Comparison of ENCODE assay signal across 19 mouse cellular contexts in the genomic region with DNA sequence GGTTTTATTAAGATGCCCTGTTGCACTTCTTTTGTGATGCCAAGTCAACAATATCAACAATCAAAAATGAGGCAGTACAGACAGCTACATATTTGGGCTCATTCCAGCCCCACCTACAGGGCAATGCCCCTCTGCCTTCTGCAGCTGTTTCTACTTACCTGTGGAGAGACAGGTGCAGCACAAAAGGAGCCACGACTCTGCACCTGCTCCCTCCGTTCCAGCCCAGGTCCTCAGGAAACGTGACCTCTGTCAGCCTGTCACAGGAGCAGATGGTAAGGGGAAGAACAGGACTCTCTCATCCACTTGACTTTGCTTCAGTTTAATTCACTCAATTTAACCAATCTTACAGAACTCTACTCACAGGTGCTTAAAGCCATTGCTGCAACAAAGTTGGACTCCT.
DNase-seq lines count a peak whose midpoint lies in the region; ATAC-seq and TF ChIP-seq lines count a peak whose summit lies in the region.
"Had no signal": no experiment of that assay in that cellular context is flagged by ENCODE, and none has a peak within 500 bp of the region (broad histone marks: within the 10 kb centered on the region; RNA-seq: fewer than 3 reads in every experiment).

No protein-coding gene starts in this region.

- no peak overlapping the region for H3K27ac ChIP-seq in hindbrain, embryonic 15.5 days (replicated peaks)
- no peak overlapping the region for H3K27ac ChIP-seq in hindbrain, embryonic 11.5 days (ENCODE audit: low read depth, low read length)
- H3K27ac ChIP-seq in thymus, adult 2 months (ENCODE audit: control insufficient read depth, insufficient read depth, low read length): no peak overlapping the region
- H3K27ac ChIP-seq in embryonic facial prominence, embryonic 15.5 days (replicated peaks): no peak overlapping the region
- H3K27ac ChIP-seq: forebrain, embryonic 15.5 days; heart, embryonic 13.5 days had no signal

- no peaks in the 10 kb centered on the region; the same call in 1 of the 2 replicates for H3K36me3 ChIP-seq in hindbrain, embryonic 15.5 days
- no peaks in the 10 kb centered on the region for H3K36me3 ChIP-seq in hindbrain, embryonic 11.5 days (ENCODE audit: control insufficient read depth, insufficient read depth, low read length)
- no peaks in the 10 kb centered on the region for H3K36me3 ChIP-seq in thymus, adult 2 months (ENCODE audit: control insufficient read depth, insufficient read depth, low read length)
- peaks cover 7% of the 10 kb centered on the region; the same call in 1 of the 2 replicates for H3K36me3 ChIP-seq in embryonic facial prominence, embryonic 15.5 days

- 55% methylated on average over 3 of the region's 3 CpGs for WGBS in hindbrain, embryonic 15.5 days
- 55% methylated on average over 3 of the region's 3 CpGs for WGBS in hindbrain, embryonic 11.5 days
- 1% methylated on average over 3 of the region's 3 CpGs for WGBS in thymus, adult 2 months
- 50% methylated on average over 3 of the region's 3 CpGs for WGBS in embryonic facial prominence, embryonic 15.5 days

- H3K4me2 ChIP-seq in hindbrain, embryonic 15.5 days: no peak overlapping the region
- no peak overlapping the region for H3K4me2 ChIP-seq in hindbrain, embryonic 11.5 days (replicated peaks; ENCODE audit: low read depth, low read length)
- H3K4me2 ChIP-seq in embryonic facial prominence, embryonic 15.5 days (replicated peaks): no peak overlapping the region
- H3K4me2 ChIP-seq: forebrain, embryonic 15.5 days; heart, embryonic 13.5 days had no signal

- no peaks in the 10 kb centered on the region for H3K4me1 ChIP-seq in hindbrain, embryonic 15.5 days (replicated peaks)
- no peaks in the 10 kb centered on the region for H3K4me1 ChIP-seq in hindbrain, embryonic 11.5 days (replicated peaks; ENCODE audit: control insufficient read depth, insufficient read depth, low read length)
- peaks cover 7% of the 10 kb centered on the region for H3K4me1 ChIP-seq in thymus, adult 2 months (replicated peaks; ENCODE audit: control insufficient read depth, insufficient read depth, low read length)
- H3K4me1 ChIP-seq in embryonic facial prominence, embryonic 15.5 days: no peaks in the 10 kb centered on the region
- H3K4me1 ChIP-seq: forebrain, embryonic 15.5 days; heart, embryonic 13.5 days had no signal

- peaks cover 4% of the 10 kb centered on the region; the same call in 1 of the 2 replicates for H3K9me3 ChIP-seq in hindbrain, embryonic 15.5 days
- H3K9me3 ChIP-seq in hindbrain, embryonic 11.5 days (ENCODE audit: control insufficient read depth, low read length): no peaks in the 10 kb centered on the region; the same call in 1 of the 2 replicates
- H3K9me3 ChIP-seq in embryonic facial prominence, embryonic 15.5 days (replicated peaks): 0 out of 2 replicates have a peak, but pooled peaks cover 6% of the 10 kb centered on the region
- H3K9me3 ChIP-seq: forebrain, embryonic 15.5 days had no signal

- no peak for DNase-seq in cerebellum, adult 11 months
- no peak for DNase-seq in hindbrain, embryonic 11.5 days (ENCODE audit: low spot score)
- peak; percentile 41 for DNase-seq in thymus, postnatal 0 days (ENCODE audit: low spot score)
- DNase-seq in thymus, adult 2 months: no peak
- DNase-seq: adrenal gland, adult 2 months; adrenal gland, postnatal 25 days; cerebellum, adult 8-10 months; cerebellum, postnatal 36 days; gastrocnemius, postnatal 36 days; heart, adult 11 months; heart, postnatal 10 days had no signal

- ATAC-seq in cerebellum, adult (ENCODE audit: insufficient number of reproducible peaks, low FRiP score, low TSS enrichment): 0 out of 2 replicates have a peak, but pooled peaks have one; percentile 36
- 0 out of 2 replicates have a peak, but pooled peaks have one; percentile 45 for ATAC-seq in hindbrain, embryonic 15.5 days (ENCODE audit: low FRiP score, low read depth)
- ATAC-seq in hindbrain, embryonic 11.5 days (ENCODE audit: low FRiP score): no peak
- ATAC-seq in embryonic facial prominence, embryonic 15.5 days (ENCODE audit: insufficient number of reproducible peaks, low FRiP score, low TSS enrichment, low read depth): peak; percentile 63; the same call in 1 of the 2 replicates
- no peak for ATAC-seq in megakaryocyte-erythroid progenitor cell, adult 5-6 weeks (replicated peaks; ENCODE audit: low FRiP score, low TSS enrichment, poor library complexity, severe bottlenecking)
- ATAC-seq: forebrain, embryonic 15.5 days; intestine, embryonic 16.5 days had no signal

- TF ChIP-seq POLR2A in thymus, adult 2 months (IDR thresholded peaks at IDR 0.05; ENCODE audit: control insufficient read depth, extremely low read depth, insufficient read depth, low read length, poor library complexity): no peak

- H3K9ac ChIP-seq in hindbrain, embryonic 15.5 days: no peak overlapping the region
- H3K9ac ChIP-seq in hindbrain, embryonic 11.5 days (ENCODE audit: low read depth, low read length): no peak overlapping the region
- H3K9ac ChIP-seq in embryonic facial prominence, embryonic 15.5 days: no peak overlapping the region
- H3K9ac ChIP-seq: forebrain, embryonic 15.5 days; heart, embryonic 13.5 days had no signal

- TF ChIP-seq CTCF in thymus, adult 2 months (IDR thresholded peaks at IDR 0.05; ENCODE audit: borderline replicate concordance, control insufficient read depth, extremely low read depth, insufficient read depth, low read length, poor library complexity): no peak

- no peaks in the 10 kb centered on the region for H3K27me3 ChIP-seq in hindbrain, embryonic 15.5 days
- no peaks in the 10 kb centered on the region for H3K27me3 ChIP-seq in hindbrain, embryonic 11.5 days (ENCODE audit: control insufficient read depth, insufficient read depth, low read length)
- no peaks in the 10 kb centered on the region for H3K27me3 ChIP-seq in thymus, adult 2 months (ENCODE audit: control insufficient read depth, insufficient read depth, low read length)
- H3K27me3 ChIP-seq in embryonic facial prominence, embryonic 15.5 days: no peaks in the 10 kb centered on the region
- H3K27me3 ChIP-seq: CH12.LX; forebrain, embryonic 15.5 days; heart, embryonic 13.5 days had no signal

- H3K4me3 ChIP-seq in hindbrain, embryonic 15.5 days: no peak overlapping the region
- H3K4me3 ChIP-seq in hindbrain, embryonic 11.5 days (ENCODE audit: low read depth, low read length): no peak overlapping the region
- no peak overlapping the region for H3K4me3 ChIP-seq in thymus, adult 2 months (ENCODE audit: control insufficient read depth, insufficient read depth, low read length)
- no peak overlapping the region for H3K4me3 ChIP-seq in embryonic facial prominence, embryonic 15.5 days (replicated peaks)
- H3K4me3 ChIP-seq: forebrain, embryonic 15.5 days; heart, embryonic 13.5 days had no signal

Comparison
In these comparisons a context has a peak if more than half of its experiments do, and no peak if none do; other contexts are left out.
1. ATAC-seq: peak in cerebellum, adult (single experiment), hindbrain, embryonic 15.5 days (single experiment) and embryonic facial prominence, embryonic 15.5 days (single experiment); none in hindbrain, embryonic 11.5 days (single experiment) and megakaryocyte-erythroid progenitor cell, adult 5-6 weeks (single experiment).